Mouse (Mus musculus) embryonic facial prominence, embryonic 13.5 days (tissue): ENCODE data around the gene St8sia1. TPM values are rescaled to one million over a fixed set of nuclear protein-coding genes. Genes with fewer than 3 reads are reported as not detected.
"Not testable (repeated sequence)": the region's sequence is repeated elsewhere in the genome, so short reads cannot be mapped to it uniquely, and the experiment has no call there.

Experiments used
- ATAC-seq: fragments of 200-750 bp; cut with Nextera tagmentation; 2 replicates; pipeline ENCODE4 v1.8.0; 2017; ENCODE audit warnings: low read depth; ENCODE audit not compliant: insufficient number of reproducible peaks, insufficient read depth, low FRiP score, low TSS enrichment
- H3K27ac ChIP-seq: fragments of 300-500 bp; sonication (generic); 2 replicates; pipeline ENCODE4 v1.5.1; 2015; ENCODE audit warnings: moderate library complexity, mild to moderate bottlenecking, inconsistent platforms
- H3K27me3 ChIP-seq: fragments of 300-500 bp; sonication (generic); 2 replicates; pipeline ENCODE4 v1.6.1; 2015; ENCODE audit warnings: mild to moderate bottlenecking, inconsistent platforms
- H3K36me3 ChIP-seq: fragments of 300-500 bp; sonication (generic); 2 replicates; pipeline ENCODE4 v1.6.1; 2015; ENCODE audit warnings: mild to moderate bottlenecking, inconsistent platforms
- H3K4me1 ChIP-seq: fragments of 300-500 bp; sonication (generic); 2 replicates; pipeline ENCODE4 v1.6.1; 2015; ENCODE audit warnings: inconsistent platforms
- H3K4me2 ChIP-seq: fragments of 300-500 bp; sonication (generic); 2 replicates; pipeline ENCODE4 v1.6.1; 2015; ENCODE audit warnings: moderate library complexity, mild to moderate bottlenecking, inconsistent platforms
- H3K4me3 ChIP-seq: fragments of 300-500 bp; sonication (generic); 2 replicates; pipeline ENCODE4 v1.5.1; 2015; ENCODE audit warnings: mild to moderate bottlenecking, inconsistent platforms
- H3K9ac ChIP-seq: fragments of 300-500 bp; sonication (generic); 2 replicates; pipeline ENCODE4 v1.6.1; 2015; ENCODE audit warnings: mild to moderate bottlenecking, inconsistent platforms
- H3K9me3 ChIP-seq: fragments of 300-500 bp; sonication (generic); 2 replicates; pipeline ENCODE4 v1.6.1; 2016; ENCODE audit warnings: inconsistent platforms
- WGBS: fragments of 180-500 bp; shearing (Covaris S2); methylation state at CpG from one replicate; pipeline ENCODE4 v1.1.7; 2015; ENCODE audit warnings: mixed read lengths; 5-methylcytosine and 5-hydroxymethylcytosine counted together
- polyA plus RNA-seq: library from polyadenylated mRNA; unstranded; fragments of >200 nt; fragmentation: Nextera tagmentation; extraction: Ambion mirVana; gene quantifications from 2 replicates; pipeline ENCODE4 v1.2.1, GENCODE M21; 2015

Gene St8sia1
- polyA plus RNA-seq, 1 experiment from 2014 or later = 0.87 TPM

- H3K9me3 ChIP-seq = no peaks in the 10 kb centered on the region
- no peak for ATAC-seq
- peaks cover 5% of the 10 kb centered on the region for H3K4me1 ChIP-seq
- H3K27ac ChIP-seq = no peak overlapping the region
- no peak overlapping the region for H3K4me3 ChIP-seq
- no peaks in the 10 kb centered on the region; the same call in 1 of the 2 replicates for H3K27me3 ChIP-seq
- H3K9ac ChIP-seq = no peak overlapping the region
- H3K4me2 ChIP-seq = no peak overlapping the region
- WGBS = 27% methylated on average over 7 of the region's 7 CpGs
- H3K36me3 ChIP-seq = no peaks in the 10 kb centered on the region
Observed at GRCm38 (mm10) chr6:142992099-142992498, 27.8 kb upstream of the St8sia1 start.

- H3K27ac ChIP-seq = no peak overlapping the region
- no peak for ATAC-seq
- H3K4me1 ChIP-seq = peaks cover 5% of the 10 kb centered on the region
- no peaks in the 10 kb centered on the region for H3K36me3 ChIP-seq
- no peaks in the 10 kb centered on the region; the same call in 1 of the 2 replicates for H3K27me3 ChIP-seq
- H3K9me3 ChIP-seq = no peaks in the 10 kb centered on the region
- 39% methylated on average over 7 of the region's 7 CpGs for WGBS
- no peak overlapping the region for H3K4me2 ChIP-seq
- no peak overlapping the region for H3K9ac ChIP-seq
- H3K4me3 ChIP-seq = no peak overlapping the region
Observed at GRCm38 (mm10) chr6:142991391-142992059, 27.3 kb upstream of the St8sia1 start.

- Histone ChIP-seq H3K9ac (no peak overlapping the region), H3K36me3 (no peaks in the 10 kb centered on the region), H3K9me3 (no peaks in the 10 kb centered on the region), H3K27ac (no peak overlapping the region), H3K4me1 (peaks cover 5% of the 10 kb centered on the region), H3K4me3 (no peak overlapping the region), H3K27me3 (no peaks in the 10 kb centered on the region; the same call in 1 of the 2 replicates), H3K4me2 (no peak overlapping the region)
- ATAC-seq = no peak
- 78% methylated on average over 9 of the region's 9 CpGs for WGBS
Observed at GRCm38 (mm10) chr6:142990516-142990915, 26.3 kb upstream of the St8sia1 start.

- ATAC-seq = no peak
- no peak overlapping the region for H3K9ac ChIP-seq
- H3K9me3 ChIP-seq = no peaks in the 10 kb centered on the region
- no peak overlapping the region for H3K4me3 ChIP-seq
- no peak overlapping the region for H3K27ac ChIP-seq
- 83% methylated on average over 13 of the region's 13 CpGs for WGBS
- no peaks in the 10 kb centered on the region; the same call in 1 of the 2 replicates for H3K27me3 ChIP-seq
- no peaks in the 10 kb centered on the region for H3K36me3 ChIP-seq
- peaks cover 5% of the 10 kb centered on the region for H3K4me1 ChIP-seq
- H3K4me2 ChIP-seq = no peak overlapping the region
Observed at GRCm38 (mm10) chr6:142989495-142989894, 25.2 kb upstream of the St8sia1 start.

GRCm38 (mm10) chr6:142988753-142989152 lies 24.5 kb upstream of the St8sia1 start:
- H3K4me1 ChIP-seq = peaks cover 2% of the 10 kb centered on the region
- H3K4me3 ChIP-seq = no peak overlapping the region
- H3K36me3 ChIP-seq = no peaks in the 10 kb centered on the region
- H3K4me2 ChIP-seq = no peak overlapping the region
- WGBS = 21% methylated on average over 10 of the region's 10 CpGs
- no peak overlapping the region for H3K27ac ChIP-seq
- no peaks in the 10 kb centered on the region; the same call in 1 of the 2 replicates for H3K27me3 ChIP-seq
- no peaks in the 10 kb centered on the region for H3K9me3 ChIP-seq
- ATAC-seq = no peak
- no peak overlapping the region for H3K9ac ChIP-seq

GRCm38 (mm10) chr6:142988231-142988630 lies 24.0 kb upstream of the St8sia1 start:
- H3K4me3 ChIP-seq = no peak overlapping the region
- no peak overlapping the region for H3K27ac ChIP-seq
- H3K9ac ChIP-seq = no peak overlapping the region
- H3K27me3 ChIP-seq = no peaks in the 10 kb centered on the region; the same call in 1 of the 2 replicates
- no peak overlapping the region for H3K4me2 ChIP-seq
- no peaks in the 10 kb centered on the region for H3K4me1 ChIP-seq
- WGBS = 61% methylated on average over 6 of the region's 6 CpGs
- no peaks in the 10 kb centered on the region for H3K9me3 ChIP-seq
- no peak for ATAC-seq
- no peaks in the 10 kb centered on the region for H3K36me3 ChIP-seq

GRCm38 (mm10) chr6:142987616-142988015 lies 23.4 kb upstream of the St8sia1 start:
- no peak overlapping the region for H3K27ac ChIP-seq
- no peaks in the 10 kb centered on the region for H3K4me1 ChIP-seq
- H3K36me3 ChIP-seq = no peaks in the 10 kb centered on the region
- H3K27me3 ChIP-seq = no peaks in the 10 kb centered on the region; the same call in none of the 2 replicates
- 68% methylated on average over 6 of the region's 6 CpGs for WGBS
- no peaks in the 10 kb centered on the region for H3K9me3 ChIP-seq
- H3K4me3 ChIP-seq = no peak overlapping the region
- no peak for ATAC-seq
- no peak overlapping the region for H3K9ac ChIP-seq
- H3K4me2 ChIP-seq = no peak overlapping the region

GRCm38 (mm10) chr6:142986706-142987105 lies 22.5 kb upstream of the St8sia1 start:
- not testable (repeated sequence) for H3K4me2 ChIP-seq
- WGBS = 87% methylated on average over 9 of the region's 9 CpGs

GRCm38 (mm10) chr6:142985561-142986238 lies 21.4 kb upstream of the St8sia1 start:
- not testable (repeated sequence) for H3K27me3 ChIP-seq, H3K27ac ChIP-seq, H3K4me3 ChIP-seq, H3K4me2 ChIP-seq, H3K9me3 ChIP-seq, H3K4me1 ChIP-seq, H3K9ac ChIP-seq, ATAC-seq, H3K36me3 ChIP-seq
- 89% methylated on average over 9 of the region's 9 CpGs for WGBS

More at GRCm38 (mm10) chr6:142986706-142987105, 22.5 kb upstream of the St8sia1 start:
- H3K4me3 ChIP-seq, H3K9ac ChIP-seq, H3K27ac ChIP-seq, H3K9me3 ChIP-seq, H3K4me1 ChIP-seq, H3K27me3 ChIP-seq, ATAC-seq, H3K36me3 ChIP-seq: not testable (repeated sequence)

GRCm38 (mm10) chr6:142979665-142980660 lies 15.7 kb upstream of the St8sia1 start:
- no peak for ATAC-seq
- no peaks in the 10 kb centered on the region for H3K36me3 ChIP-seq
- H3K9ac ChIP-seq = no peak overlapping the region
- 43% methylated on average over 6 of the region's 6 CpGs for WGBS
- H3K9me3 ChIP-seq = no peaks in the 10 kb centered on the region
- no peak overlapping the region for H3K27ac ChIP-seq
- H3K27me3 ChIP-seq = no peaks in the 10 kb centered on the region; the same call in 1 of the 2 replicates
- H3K4me1 ChIP-seq = peaks cover 3% of the 10 kb centered on the region; the same call in 1 of the 2 replicates
- H3K4me2 ChIP-seq = no peak overlapping the region
- H3K4me3 ChIP-seq = no peak overlapping the region

GRCm38 (mm10) chr6:142977221-142977620 lies 13.0 kb upstream of the St8sia1 start:
- Histone ChIP-seq H3K27ac (no peak overlapping the region), H3K36me3 (no peaks in the 10 kb centered on the region), H3K4me2 (no peak overlapping the region), H3K9me3 (no peaks in the 10 kb centered on the region), H3K27me3 (no peaks in the 10 kb centered on the region), H3K4me3 (no peak overlapping the region), H3K4me1 (peaks cover 3% of the 10 kb centered on the region; the same call in 1 of the 2 replicates), H3K9ac (no peak overlapping the region)
- whole genome bisulfite sequencing = 48% methylated on average over 1 of the region's 1 CpGs
- no peak for ATAC-seq
